Mouse (Mus musculus): ENCODE results near the gene Atp6v1b1. TPM values are rescaled to one million over a fixed set of nuclear protein-coding genes. Genes with fewer than 3 reads are reported as not detected.

The Atp6v1b1 gene
- polyA plus RNA-seq (2015; fragmentation: Nextera tagmentation; extraction: Ambion mirVana): 0.19 TPM in 1 of 2 replicates, not detected in the other

DNA sequence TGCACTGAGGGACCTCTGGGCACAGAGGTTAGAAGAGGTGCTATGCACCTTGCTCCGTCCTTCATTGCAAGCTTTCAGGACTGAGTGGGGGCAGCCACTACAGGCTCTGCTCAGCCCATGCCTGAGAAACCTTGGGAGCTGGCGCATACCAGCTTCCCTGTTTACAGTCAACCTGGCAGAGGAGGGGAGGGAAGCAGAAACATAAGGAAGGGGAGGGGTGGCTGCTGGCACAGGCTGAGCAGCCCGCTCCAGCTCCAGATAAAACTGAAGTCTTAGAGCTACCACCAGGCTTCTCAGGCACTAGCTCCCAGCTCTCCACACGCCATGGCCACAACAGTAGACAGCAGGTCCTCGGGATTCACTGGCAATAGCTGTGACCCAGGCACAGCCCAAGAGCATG is at the start of gene Atp6v1b1:
Atp6v1b1 (plus strand) TSS at position 230 of the 400 bp plus-strand sequence.
- H3K36me3 ChIP-seq (ENCODE audit: poor library complexity, severe bottlenecking): no peaks in the 10 kb centered on the region
- no peaks in the 10 kb centered on the region for H3K9me3 ChIP-seq (replicated peaks)
- no peak within 1 kb of the TSS for H3K4me3 ChIP-seq
- H3K9ac ChIP-seq: no peak within 1 kb of the TSS
- H3K4me2 ChIP-seq: no peak within 1 kb of the TSS
- H3K4me1 ChIP-seq: 0 out of 2 replicates have a peak, but pooled peaks cover 2% of the 10 kb centered on the region
- 62% methylated on average over 5 of the region's 5 CpGs for WGBS
- H3K27ac ChIP-seq: no peak within 1 kb of the TSS
- peaks cover 6% of the 10 kb centered on the region; the same call in 1 of the 2 replicates for H3K27me3 ChIP-seq
- peak; percentile 24; the same call in 1 of the 2 replicates for ATAC-seq

- WGBS: 0% methylated on average over 9 of the region's 9 CpGs
Measured at GRCm38 (mm10) chr6:83693835-83694234, 49.0 kb upstream of the Atp6v1b1 start.

GRCm38 (mm10) chr6:83695731-83696130 is 47.1 kb upstream of the Atp6v1b1 start:
- no peaks in the 10 kb centered on the region for H3K9me3 ChIP-seq (replicated peaks)
- H3K27ac ChIP-seq: no peak overlapping the region
- no peak overlapping the region for H3K9ac ChIP-seq
- H3K4me2 ChIP-seq: no peak overlapping the region
- 0 out of 2 replicates have a peak, but pooled peaks cover 3% of the 10 kb centered on the region for H3K4me1 ChIP-seq
- H3K4me3 ChIP-seq: no peak overlapping the region
- 9% methylated on average over 3 of the region's 3 CpGs for WGBS
- ATAC-seq: no peak
- peaks cover 98% of the 10 kb centered on the region for H3K27me3 ChIP-seq
- H3K36me3 ChIP-seq (ENCODE audit: poor library complexity, severe bottlenecking): no peaks in the 10 kb centered on the region

More at GRCm38 (mm10) chr6:83693835-83694234, 49.0 kb upstream of the Atp6v1b1 start:
- Histone ChIP-seq H3K36me3 (ENCODE audit: poor library complexity, severe bottlenecking) (no peaks in the 10 kb centered on the region), H3K4me1 (0 out of 2 replicates have a peak, but pooled peaks cover 3% of the 10 kb centered on the region), H3K9me3 (replicated peaks) (no peaks in the 10 kb centered on the region), H3K27me3 (peaks cover 96% of the 10 kb centered on the region), H3K4me2 (no peak overlapping the region), H3K9ac (no peak overlapping the region), H3K27ac (no peak overlapping the region), H3K4me3 (no peak overlapping the region)
- ATAC-seq: no peak

- H3K4me1 ChIP-seq: 0 out of 2 replicates have a peak, but pooled peaks cover 3% of the 10 kb centered on the region
- no peak overlapping the region for H3K9ac ChIP-seq
- no peak for ATAC-seq
- H3K27me3 ChIP-seq: peaks cover 98% of the 10 kb centered on the region
- 2% methylated on average over 7 of the region's 7 CpGs for WGBS
- H3K27ac ChIP-seq: no peak overlapping the region
- H3K4me2 ChIP-seq: no peak overlapping the region
- H3K36me3 ChIP-seq (ENCODE audit: poor library complexity, severe bottlenecking): no peaks in the 10 kb centered on the region
- no peaks in the 10 kb centered on the region for H3K9me3 ChIP-seq (replicated peaks)
- no peak overlapping the region for H3K4me3 ChIP-seq
Measured at GRCm38 (mm10) chr6:83696684-83697083, 46.1 kb upstream of the Atp6v1b1 start.

DNA sequence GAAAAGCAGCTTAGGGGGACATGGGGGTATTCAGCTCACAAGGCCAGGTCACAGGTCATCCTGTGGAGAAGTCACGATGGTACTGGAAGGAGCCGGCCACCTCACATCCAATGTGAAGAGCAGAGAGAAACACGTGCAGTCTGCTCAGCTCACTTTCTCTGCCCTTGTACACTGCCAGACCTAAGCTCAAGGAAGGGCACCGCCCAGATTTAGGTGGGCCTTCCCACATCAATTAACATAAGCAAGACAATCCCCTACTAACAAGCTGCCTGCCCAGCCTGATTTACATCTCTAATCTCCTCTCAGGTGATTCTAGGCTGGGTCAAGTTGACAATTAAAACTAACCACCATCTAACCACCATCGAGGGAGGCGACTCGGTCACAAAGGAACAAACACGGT is 44.9 kb upstream of the Atp6v1b1 start:
- H3K4me2 ChIP-seq: no peak overlapping the region
- peaks cover 10% of the 10 kb centered on the region; the same call in 1 of the 2 replicates for H3K4me1 ChIP-seq
- WGBS: 2% methylated on average over 8 of the region's 8 CpGs
- no peak overlapping the region for H3K4me3 ChIP-seq
- H3K36me3 ChIP-seq (ENCODE audit: poor library complexity, severe bottlenecking): no peaks in the 10 kb centered on the region
- H3K9ac ChIP-seq: no peak overlapping the region
- no peak overlapping the region for H3K27ac ChIP-seq
- no peaks in the 10 kb centered on the region for H3K9me3 ChIP-seq (replicated peaks)
- no peak for ATAC-seq
- H3K27me3 ChIP-seq: peaks cover 97% of the 10 kb centered on the region

GRCm38 (mm10) chr6:83699971-83700370 is 42.8 kb upstream of the Atp6v1b1 start:
- no peak overlapping the region for H3K27ac ChIP-seq
- H3K4me3 ChIP-seq: no peak overlapping the region
- no peak overlapping the region for H3K4me2 ChIP-seq
- H3K27me3 ChIP-seq: peaks cover 97% of the 10 kb centered on the region
- ATAC-seq: no peak
- WGBS: 5% methylated on average over 5 of the region's 5 CpGs
- peaks cover 7% of the 10 kb centered on the region; the same call in 1 of the 2 replicates for H3K4me1 ChIP-seq
- no peaks in the 10 kb centered on the region for H3K36me3 ChIP-seq (ENCODE audit: poor library complexity, severe bottlenecking)
- H3K9ac ChIP-seq: no peak overlapping the region
- H3K9me3 ChIP-seq (replicated peaks): no peaks in the 10 kb centered on the region

DNA sequence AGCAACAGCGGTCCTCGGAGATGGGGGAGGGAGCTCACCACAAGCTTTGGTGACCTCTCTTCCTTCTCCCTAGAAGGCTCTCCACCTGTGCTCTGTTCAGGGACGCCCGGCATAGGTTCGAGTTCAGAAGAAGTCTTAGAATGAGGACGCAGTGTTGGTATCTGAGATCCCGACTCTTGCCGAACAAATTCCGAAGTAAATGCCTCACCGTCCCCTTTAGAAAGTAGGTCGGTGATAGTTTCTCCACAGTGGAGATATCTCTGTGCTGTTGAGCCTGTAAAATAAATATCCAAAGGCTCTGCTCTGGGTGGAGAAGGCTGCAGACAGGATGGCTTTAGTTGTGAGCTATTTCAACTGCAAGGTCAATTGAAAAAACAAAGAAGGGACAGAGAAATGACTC is 41.8 kb upstream of the Atp6v1b1 start:
- no peak overlapping the region for H3K27ac ChIP-seq
- no peak overlapping the region for H3K4me3 ChIP-seq
- H3K9ac ChIP-seq: no peak overlapping the region
- H3K36me3 ChIP-seq (ENCODE audit: poor library complexity, severe bottlenecking): no peaks in the 10 kb centered on the region
- peaks cover 97% of the 10 kb centered on the region for H3K27me3 ChIP-seq
- under 1% methylated on average over 11 of the region's 11 CpGs for WGBS
- no peak overlapping the region for H3K4me2 ChIP-seq
- no peaks in the 10 kb centered on the region for H3K9me3 ChIP-seq (replicated peaks)
- peaks cover 7% of the 10 kb centered on the region; the same call in 1 of the 2 replicates for H3K4me1 ChIP-seq
- no peak for ATAC-seq

- H3K36me3 ChIP-seq (ENCODE audit: poor library complexity, severe bottlenecking): no peaks in the 10 kb centered on the region
- no peaks in the 10 kb centered on the region for H3K9me3 ChIP-seq (replicated peaks)
- no peak overlapping the region for H3K9ac ChIP-seq
- H3K4me3 ChIP-seq: no peak overlapping the region
- peaks cover 97% of the 10 kb centered on the region for H3K27me3 ChIP-seq
- no peak for ATAC-seq
- WGBS: under 1% methylated on average over 53 of the region's 53 CpGs
- H3K4me2 ChIP-seq: 0 out of 2 replicates have a peak overlapping the region, but pooled peaks have one; percentile 6
- H3K27ac ChIP-seq: no peak overlapping the region
- peaks cover 7% of the 10 kb centered on the region; the same call in 1 of the 2 replicates for H3K4me1 ChIP-seq
Measured at GRCm38 (mm10) chr6:83702146-83702999, 40.4 kb upstream of the Atp6v1b1 start.

GRCm38 (mm10) chr6:83703000-83703721 is 39.6 kb upstream of the Atp6v1b1 start:
- Histone ChIP-seq H3K4me2 (no peak overlapping the region), H3K9me3 (replicated peaks) (no peaks in the 10 kb centered on the region), H3K9ac (no peak overlapping the region), H3K27ac (no peak overlapping the region), H3K4me1 (peaks cover 7% of the 10 kb centered on the region; the same call in 1 of the 2 replicates), H3K27me3 (peaks cover 97% of the 10 kb centered on the region), H3K36me3 (ENCODE audit: poor library complexity, severe bottlenecking) (no peaks in the 10 kb centered on the region), H3K4me3 (no peak overlapping the region)
- WGBS: 1% methylated on average over 27 of the region's 27 CpGs
- no peak for ATAC-seq

- Histone ChIP-seq H3K4me1 (peaks cover 7% of the 10 kb centered on the region; the same call in 1 of the 2 replicates), H3K9me3 (replicated peaks) (no peaks in the 10 kb centered on the region), H3K4me2 (no peak overlapping the region), H3K27me3 (peaks cover 97% of the 10 kb centered on the region), H3K9ac (no peak overlapping the region), H3K36me3 (ENCODE audit: poor library complexity, severe bottlenecking) (no peaks in the 10 kb centered on the region), H3K27ac (no peak overlapping the region), H3K4me3 (no peak overlapping the region)
- WGBS: under 1% methylated on average over 10 of the region's 10 CpGs
- ATAC-seq: no peak
Measured at GRCm38 (mm10) chr6:83703722-83704078, 39.1 kb upstream of the Atp6v1b1 start.

GRCm38 (mm10) chr6:83704294-83704693 is 38.5 kb upstream of the Atp6v1b1 start:
- Histone ChIP-seq H3K9ac (no peak overlapping the region), H3K36me3 (ENCODE audit: poor library complexity, severe bottlenecking) (no peaks in the 10 kb centered on the region), H3K4me3 (no peak overlapping the region), H3K9me3 (replicated peaks) (no peaks in the 10 kb centered on the region), H3K4me2 (no peak overlapping the region), H3K4me1 (peaks cover 7% of the 10 kb centered on the region; the same call in 1 of the 2 replicates), H3K27me3 (peaks cover 97% of the 10 kb centered on the region), H3K27ac (no peak overlapping the region)
- WGBS: 0% methylated on average over 1 of the region's 1 CpGs
- no peak for ATAC-seq

GRCm38 (mm10) chr6:83704701-83705100 is 38.1 kb upstream of the Atp6v1b1 start:
- H3K27ac ChIP-seq: no peak overlapping the region
- peaks cover 7% of the 10 kb centered on the region; the same call in 1 of the 2 replicates for H3K4me1 ChIP-seq
- no peak overlapping the region for H3K4me2 ChIP-seq
- H3K36me3 ChIP-seq (ENCODE audit: poor library complexity, severe bottlenecking): no peaks in the 10 kb centered on the region
- H3K4me3 ChIP-seq: no peak overlapping the region
- WGBS: 19% methylated on average over 5 of the region's 5 CpGs
- no peak for ATAC-seq
- peaks cover 97% of the 10 kb centered on the region for H3K27me3 ChIP-seq
- no peak overlapping the region for H3K9ac ChIP-seq
- no peaks in the 10 kb centered on the region for H3K9me3 ChIP-seq (replicated peaks)
